Mouse (Mus musculus): ENCODE data around the gene Gm20890. TPM values are rescaled to one million over a fixed set of nuclear protein-coding genes. Genes with fewer than 3 reads are reported as not detected.
"Not testable (repeated sequence)": the region's sequence is repeated elsewhere in the genome, so short reads cannot be mapped to it uniquely, and the experiment has no call there.

Gene Gm20890
- polyA plus RNA-seq (2014; fragmentation: Nextera tagmentation; extraction: Ambion mirVana): not detected in 2 replicates

DNA sequence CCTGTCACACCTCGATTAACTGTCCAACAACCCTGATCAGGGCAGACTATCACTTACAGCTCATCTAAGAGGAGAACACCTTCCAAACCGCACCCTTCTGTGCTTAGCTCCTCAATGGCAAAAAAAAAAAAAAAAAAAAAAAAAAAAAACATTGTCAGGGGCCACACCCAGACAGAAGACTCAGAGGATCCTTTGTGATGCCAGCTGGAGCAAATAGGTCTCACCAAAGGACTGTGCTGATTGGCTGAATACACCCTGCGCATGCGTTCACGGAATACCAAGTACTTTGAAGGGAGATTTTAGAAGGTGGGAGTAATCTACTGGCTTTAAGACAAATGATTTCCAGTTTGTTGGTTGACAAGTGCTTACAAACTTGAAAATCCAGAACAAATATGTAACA is at the start of gene Gm20890:
TSS of gene Gm20890 (minus strand) at position 101 of the 400 bp plus-strand sequence.
- DNase-seq; H3K27me3 ChIP-seq (ENCODE audit: control insufficient read depth, insufficient read depth, low read length); H3K9me3 ChIP-seq (ENCODE audit: control insufficient read depth, low read length); H3K36me3 ChIP-seq (ENCODE audit: control insufficient read depth, insufficient read depth, low read length); H3K4me1 ChIP-seq (ENCODE audit: control insufficient read depth, insufficient read depth, low read length); H3K4me3 ChIP-seq (replicated peaks; ENCODE audit: low read depth, low read length); ATAC-seq (ENCODE audit: low FRiP score, low TSS enrichment); H3K9ac ChIP-seq (replicated peaks; ENCODE audit: low read length); H3K4me2 ChIP-seq (ENCODE audit: low read length); H3K27ac ChIP-seq (replicated peaks; ENCODE audit: low read depth, low read length): not testable (repeated sequence)
- WGBS: no CpG with 5 or more reads among the region's 5 CpGs
